Mouse (Mus musculus): ENCODE data around the gene Casc1.
"Not testable (repeated sequence)": the region's sequence is repeated elsewhere in the genome, so short reads cannot be mapped to it uniquely, and the experiment has no call there.

Casc1 gene

DNA sequence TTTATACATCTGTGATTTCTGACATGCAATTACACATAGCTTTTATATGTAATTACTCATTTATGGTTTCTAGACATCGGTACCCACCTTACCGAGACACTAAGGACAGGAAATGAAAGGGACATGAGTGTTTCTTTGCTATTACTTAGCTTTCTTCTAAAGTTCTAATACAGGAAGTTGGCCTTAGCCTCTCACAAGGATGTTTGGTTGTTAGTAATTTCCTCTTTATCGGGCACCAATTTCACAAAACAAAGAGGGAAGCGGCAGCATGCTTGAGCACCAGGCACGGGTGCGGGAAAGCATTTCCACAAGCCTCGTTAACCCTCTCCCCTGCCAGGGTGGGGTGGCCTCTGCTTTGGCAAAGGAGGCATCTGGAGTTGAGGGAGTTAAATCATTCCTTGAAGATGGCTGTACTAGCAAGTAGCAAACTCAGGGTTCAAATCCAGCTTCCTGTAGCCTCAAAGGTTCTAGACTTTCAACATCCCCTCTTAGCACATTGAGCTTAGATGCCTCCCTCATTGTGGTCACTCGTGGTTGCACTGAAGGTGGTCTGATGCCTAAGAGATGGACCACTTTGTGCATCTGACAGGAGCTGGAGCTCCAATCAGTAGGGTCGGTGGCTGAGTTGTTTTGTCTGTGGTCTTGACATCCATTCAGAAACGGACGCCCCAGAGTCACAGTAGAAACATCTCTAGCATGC, 70.9 kb downstream of the Casc1 start:
- in situ Hi-C loops (cut with MboI, MseI) = no loop called here

DNA sequence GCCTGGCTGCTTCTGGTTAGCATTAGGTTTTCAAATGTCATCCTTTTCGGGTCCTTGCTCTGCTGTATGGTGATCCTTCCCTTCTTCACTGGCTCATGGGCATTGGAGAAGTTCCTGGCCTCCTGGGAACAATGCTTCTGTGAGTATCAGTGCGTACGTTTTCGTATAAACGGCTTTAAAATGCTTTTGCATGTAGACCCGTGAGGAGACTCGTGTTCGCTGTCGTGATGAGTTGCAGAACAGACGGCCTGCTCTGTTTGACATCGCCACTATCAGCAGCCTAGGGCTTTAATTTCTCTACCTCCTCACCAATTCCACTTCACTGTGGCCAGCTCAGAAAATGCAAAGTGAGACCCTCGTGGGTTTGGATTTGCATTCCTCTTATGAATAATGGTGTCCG, 71.6 kb downstream of the Casc1 start:
- in situ Hi-C loops (cut with MboI, MseI) = no loop called here

DNA sequence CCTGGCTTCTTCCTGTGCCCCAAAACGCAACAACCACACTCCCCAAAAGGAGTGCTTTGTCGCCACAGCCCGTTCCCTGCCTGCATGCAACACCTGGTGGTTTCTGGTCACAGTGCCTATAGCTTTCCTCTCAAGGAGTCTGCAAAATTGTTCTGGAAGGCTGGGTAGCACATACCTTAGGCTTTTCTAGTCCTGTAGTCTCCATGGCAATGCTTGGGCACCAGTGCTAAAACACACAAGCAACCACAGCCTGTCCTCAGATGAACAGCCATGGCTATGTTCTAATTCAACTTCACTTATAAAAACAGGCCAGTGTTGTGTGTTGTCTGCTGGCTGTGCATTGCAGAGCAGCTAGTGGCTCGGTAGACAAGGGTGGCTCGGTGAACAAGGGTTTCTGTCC, 74.0 kb downstream of the Casc1 start:
- in situ Hi-C loops (cut with MboI, MseI) = no loop called here

DNA sequence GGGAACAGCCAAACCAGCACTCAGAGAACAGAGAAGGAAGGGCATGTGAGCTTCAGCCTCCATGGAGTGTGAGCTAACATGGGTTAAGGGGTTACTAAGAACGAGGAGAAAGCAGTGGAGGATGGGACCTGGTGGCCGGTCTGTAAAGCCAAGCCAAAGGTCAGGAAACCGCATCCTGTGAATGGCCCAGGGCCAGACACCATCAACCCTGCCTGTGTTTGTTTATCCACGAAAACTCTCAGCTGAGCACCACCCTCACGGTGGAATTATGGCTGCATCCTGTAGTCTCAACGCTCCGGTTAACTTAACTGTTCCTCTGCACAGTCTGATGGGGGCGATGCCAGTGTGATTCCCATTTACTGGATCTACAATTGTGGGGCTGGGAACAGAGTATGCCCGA, 75.0 kb downstream of the Casc1 start:
- in situ Hi-C loops (cut with MboI, MseI) = no loop called here

DNA sequence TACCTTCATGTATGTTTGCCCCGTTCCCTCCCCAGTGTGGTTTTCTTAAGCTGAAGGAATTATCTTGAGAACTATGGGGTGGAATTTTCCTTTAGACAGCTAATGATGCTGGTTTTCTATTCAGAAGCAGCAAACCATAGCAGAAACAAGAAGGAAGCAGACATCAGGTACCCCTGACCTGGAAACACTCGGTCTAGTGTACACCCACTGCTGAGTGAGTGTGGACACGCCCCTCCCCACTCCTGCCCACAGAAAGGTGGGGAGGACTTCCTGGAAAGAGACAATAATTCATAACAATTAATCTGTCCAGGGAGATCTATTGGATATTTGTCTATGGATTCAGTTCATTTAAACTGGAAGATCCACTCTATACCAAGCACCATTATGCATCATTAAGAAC, 75.5 kb downstream of the Casc1 start:
- in situ Hi-C loops (cut with MboI, MseI) = no loop called here

DNA sequence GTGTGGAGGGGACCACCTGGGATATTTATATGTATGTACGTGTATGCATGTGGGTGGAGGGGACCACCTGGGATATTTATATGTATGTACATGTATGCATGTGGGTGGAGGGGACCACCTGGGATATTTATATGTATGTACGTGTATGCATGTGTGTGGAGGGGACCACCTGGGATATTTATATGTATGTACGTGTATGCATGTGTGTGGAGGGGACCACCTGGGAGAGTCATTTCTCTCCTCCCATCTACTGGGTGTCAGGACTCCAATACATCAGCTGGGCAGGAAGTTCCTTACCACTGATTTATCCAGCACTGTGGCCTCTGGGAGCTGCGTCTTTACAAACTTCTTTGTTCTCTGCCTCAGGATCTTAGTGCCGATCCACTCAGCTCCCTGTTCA, 77.8 kb downstream of the Casc1 start:
- in situ Hi-C loops (cut with MboI, MseI) = not testable (repeated sequence)

DNA sequence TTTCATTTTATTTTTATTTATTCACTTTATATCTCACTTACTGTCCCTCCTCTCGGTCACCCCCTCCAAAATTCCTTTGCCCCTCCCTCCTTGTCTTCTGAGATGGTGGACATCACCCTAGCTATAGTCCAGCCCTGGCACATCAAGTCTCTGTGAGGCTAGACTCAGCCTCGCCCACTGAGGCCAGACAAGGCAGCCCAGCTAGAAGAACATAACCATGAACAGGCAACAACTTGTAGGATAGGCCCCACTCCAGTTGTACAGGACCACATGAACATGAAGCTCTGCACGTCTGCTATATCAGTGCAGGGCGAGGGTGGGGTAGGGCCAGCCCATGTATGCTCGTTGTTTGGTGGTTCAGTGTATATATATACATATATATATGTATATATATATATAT, 78.8 kb downstream of the Casc1 start:
- in situ Hi-C loops (cut with MboI, MseI) = no loop called here

DNA sequence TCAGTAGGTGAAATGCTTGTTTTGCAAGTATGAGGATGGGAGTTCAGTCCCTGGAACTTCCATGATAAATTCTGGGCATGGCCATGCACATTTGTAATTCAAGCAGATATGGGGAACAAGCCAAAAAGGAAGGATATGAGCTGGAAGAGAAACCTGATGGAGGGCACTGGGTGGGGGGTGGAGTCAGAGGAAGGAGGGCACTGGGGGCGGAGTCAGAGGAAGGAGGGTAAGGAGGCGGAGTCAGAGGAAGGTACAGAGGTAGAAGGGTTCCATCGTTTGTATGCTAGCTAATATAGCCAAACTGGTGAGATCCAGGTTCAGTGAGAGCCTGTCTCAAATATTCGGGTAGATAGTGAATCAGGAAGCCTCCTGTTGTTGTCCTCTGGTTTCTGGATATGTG, 81.2 kb downstream of the Casc1 start:
- in situ Hi-C loops (cut with MboI, MseI) = loop anchor here (10.0 kb wide), 2 partner anchors 55 to 615 kb away; partner anchors contain the start of genes Bcat1 (in 1 of the 2) and Rassf8 (in 1 of the 2)

DNA sequence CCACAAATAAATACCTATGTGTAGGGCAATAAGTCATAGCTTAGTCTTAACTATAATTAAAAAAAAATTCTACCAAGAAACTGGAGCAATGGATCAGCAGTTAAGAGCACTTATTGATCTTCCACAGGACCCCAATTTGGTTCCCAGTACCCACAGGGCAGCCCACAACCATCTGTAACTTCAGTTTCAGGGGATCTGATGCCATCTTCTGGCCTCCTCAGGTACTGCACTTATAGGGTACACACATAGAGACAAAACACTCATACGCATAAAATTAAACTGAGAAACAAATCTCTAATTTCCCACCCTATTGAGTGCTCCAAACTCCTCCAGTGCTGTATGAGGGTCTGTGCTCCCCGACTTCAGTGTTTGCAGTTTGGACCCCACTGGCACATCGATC, 83.2 kb downstream of the Casc1 start:
- in situ Hi-C loops (cut with MboI, MseI) = loop anchor here (10.0 kb wide), 2 partner anchors 53 to 617 kb away; partner anchors contain the start of genes Bcat1 (in 1 of the 2) and Rassf8 (in 1 of the 2)

DNA sequence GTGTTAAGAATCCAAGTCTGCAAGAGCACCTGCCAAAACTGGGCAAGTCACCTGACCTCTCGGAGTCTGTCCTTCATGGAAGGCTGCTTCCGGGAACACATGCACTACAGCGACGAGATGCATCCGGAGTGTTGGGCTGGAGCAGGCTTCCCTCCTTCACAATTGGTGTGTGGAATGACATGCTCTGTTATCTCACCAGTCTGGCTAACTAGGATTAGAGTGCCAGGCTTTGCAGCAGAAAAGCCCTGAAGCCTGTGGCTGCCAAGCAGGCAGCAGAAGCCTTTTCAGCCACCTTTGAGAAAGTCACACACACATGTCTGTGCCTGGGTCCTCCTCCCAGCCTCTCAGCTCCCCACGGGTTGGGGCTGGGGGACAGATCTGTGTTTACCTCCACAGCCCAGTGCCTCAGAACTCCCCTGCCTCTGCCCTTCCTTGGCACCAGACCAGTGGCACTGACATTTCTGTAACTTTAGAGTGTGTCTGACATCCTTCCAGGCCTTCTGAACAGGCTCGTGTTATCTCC, 85.2 kb downstream of the Casc1 start:
- in situ Hi-C loops (cut with MboI, MseI) = loop anchor here (10.0 kb wide), 2 partner anchors 51 to 619 kb away; partner anchors contain the start of genes Bcat1 (in 1 of the 2) and Rassf8 (in 1 of the 2)
